Mouse (Mus musculus) MEL (cell line): ENCODE measurements around the gene Fam53b. TPM values are rescaled to one million over a fixed set of nuclear protein-coding genes. Genes with fewer than 3 reads are reported as not detected.
A peak's percentile ranks its signal among the peaks of the same experiment; 100 is the strongest.

Experiments
- DNase-seq: peaks from one replicate; pipeline ENCODE4 v3.0.0; 2011; ENCODE audit warnings: low read depth, low spot score
- H3K27ac ChIP-seq: 2 replicates; pipeline ENCODE4 v1.5.1; 2012; ENCODE audit warnings: low read depth, mild to moderate bottlenecking, control low read depth, low read length, moderate library complexity; ENCODE audit not compliant: control insufficient read depth
- H3K27me3 ChIP-seq, 2 experiments: fragments of 150-350 bp in 1 of 2; sonication (generic) in 1 of 2; 2 replicates each; pipeline ENCODE4 v1.6.1; 2012; ENCODE audit warnings: low read length in 2 of 2, mild to moderate bottlenecking in 2 of 2, improper control_type of control experiment in 1 of 2, moderate library complexity in 1 of 2; ENCODE audit not compliant: insufficient read depth in 2 of 2, control insufficient read depth in 1 of 2
- H3K36me3 ChIP-seq, 2 experiments: 2 replicates each; pipeline ENCODE4 v1.6.1; 2012 to 2014; ENCODE audit warnings: low read length in 2 of 2, improper control_type of control experiment in 1 of 2, inconsistent platforms in 1 of 2, mild to moderate bottlenecking in 1 of 2; ENCODE audit not compliant: insufficient read depth in 2 of 2, control insufficient read depth in 1 of 2
- H3K4me1 ChIP-seq, 2 experiments: fragments of 150-350 bp in 1 of 2; sonication (generic) in 1 of 2; 2 replicates each; pipeline ENCODE4 v1.6.1; 2012; ENCODE audit warnings: low read length in 2 of 2, improper control_type of control experiment in 1 of 2, mild to moderate bottlenecking in 1 of 2; ENCODE audit not compliant: insufficient read depth in 2 of 2, control insufficient read depth in 1 of 2
- H3K4me3 ChIP-seq, 2 experiments: fragments of 150-350 bp in 1 of 2; sonication (generic) in 1 of 2; 2 replicates each; pipeline ENCODE4 v1.5.1; 2012; ENCODE audit warnings: low read depth in 2 of 2, low read length in 2 of 2, mild to moderate bottlenecking in 2 of 2, moderate library complexity in 2 of 2, control low read depth in 1 of 2, improper control_type of control experiment in 1 of 2; ENCODE audit not compliant: control insufficient read depth in 1 of 2, insufficient read depth in 1 of 2
- H3K79me2 ChIP-seq: 2 replicates; pipeline ENCODE4 v1.6.1; 2012; ENCODE audit warnings: mild to moderate bottlenecking, low read length, moderate library complexity; ENCODE audit not compliant: control insufficient read depth, poor library complexity, insufficient read depth
- H3K9ac ChIP-seq: 2 replicates; pipeline ENCODE4 v1.6.1; 2012; ENCODE audit warnings: low read depth, mild to moderate bottlenecking, control low read depth, low read length, moderate library complexity; ENCODE audit not compliant: control insufficient read depth, poor library complexity, severe bottlenecking
- H3K9me3 ChIP-seq: fragments of 150-350 bp; sonication (generic); replicated peaks from 2 replicates; pipeline ENCODE4 v1.6.1; 2012; ENCODE audit warnings: mild to moderate bottlenecking, low read length, improper control_type of control experiment, moderate library complexity; ENCODE audit not compliant: insufficient read depth
- BHLHE40 ChIP-seq: IDR thresholded peaks from 2 replicates; pipeline ENCODE4 v1.6.1; 2012; ENCODE audit warnings: low read depth, mild to moderate bottlenecking, inconsistent platforms, low read length, improper control_type of control experiment, borderline replicate concordance
- CHD1 ChIP-seq: IDR thresholded peaks from 2 replicates; pipeline ENCODE4 v1.6.1; 2012; ENCODE audit warnings: low read depth, mild to moderate bottlenecking, inconsistent platforms, low read length, improper control_type of control experiment
- CHD2 ChIP-seq: IDR thresholded peaks from 2 replicates; pipeline ENCODE4 v1.6.1; 2011; ENCODE audit warnings: low read length, improper control_type of control experiment
- CTCF ChIP-seq, 3 experiments: IDR thresholded peaks in 2 of 3; conservative IDR thresholded peaks in 1 of 3; 2 replicates each; pipeline ENCODE4 v1.5.1; 2011 to 2012; ENCODE audit warnings: low read length in 3 of 3, low read depth in 2 of 3, mild to moderate bottlenecking in 2 of 3, improper control_type of control experiment in 1 of 3, inconsistent platforms in 1 of 3, mixed read lengths in 1 of 3, moderate library complexity in 1 of 3; ENCODE audit not compliant: control insufficient read depth in 1 of 3, insufficient read depth in 1 of 3, poor library complexity in 1 of 3, severe bottlenecking in 1 of 3
- ELF1 ChIP-seq: IDR thresholded peaks from 2 replicates; pipeline ENCODE4 v1.6.1; 2014; ENCODE audit warnings: low read depth, mild to moderate bottlenecking, inconsistent platforms, low read length, improper control_type of control experiment, moderate library complexity
- ETS1 ChIP-seq: IDR thresholded peaks from 2 replicates; pipeline ENCODE4 v1.6.1; 2012; ENCODE audit warnings: low read depth, mild to moderate bottlenecking, inconsistent platforms, low read length, improper control_type of control experiment, moderate library complexity
- GATA1 ChIP-seq: IDR thresholded peaks from 2 replicates; pipeline ENCODE4 v1.6.1; 2011; ENCODE audit warnings: low read depth, low read length, improper control_type of control experiment
- HCFC1 ChIP-seq: IDR thresholded peaks from 2 replicates; pipeline ENCODE4 v1.6.1; 2012; ENCODE audit warnings: low read depth, mild to moderate bottlenecking, inconsistent platforms, low read length, improper control_type of control experiment, moderate library complexity
- KAT2A ChIP-seq: conservative IDR thresholded peaks from 2 replicates; pipeline ENCODE4 v1.6.1; 2012; ENCODE audit warnings: low read depth, low read length, improper control_type of control experiment, inconsistent platforms
- MAFK ChIP-seq: IDR thresholded peaks from 2 replicates; pipeline ENCODE4 v1.6.1; 2011; ENCODE audit warnings: low read depth, mild to moderate bottlenecking, low read length, improper control_type of control experiment, borderline replicate concordance
- MAX ChIP-seq: IDR thresholded peaks from 2 replicates; pipeline ENCODE4 v1.6.1; 2011; ENCODE audit warnings: low read length, improper control_type of control experiment
- MAZ ChIP-seq: IDR thresholded peaks from 2 replicates; pipeline ENCODE4 v1.6.1; 2012; ENCODE audit warnings: low read depth, mild to moderate bottlenecking, inconsistent platforms, low read length, improper control_type of control experiment
- MEF2A ChIP-seq: IDR thresholded peaks from 2 replicates; pipeline ENCODE4 v1.6.1; 2014; ENCODE audit warnings: low read depth, mild to moderate bottlenecking, inconsistent platforms, low read length, improper control_type of control experiment; ENCODE audit not compliant: poor library complexity, insufficient replicate concordance, severe bottlenecking; ENCODE audit errors: extremely low read depth
- MXI1 ChIP-seq: IDR thresholded peaks from 2 replicates; pipeline ENCODE4 v1.6.1; 2011; ENCODE audit warnings: mild to moderate bottlenecking, low read depth, low read length, improper control_type of control experiment
- MYB ChIP-seq: IDR thresholded peaks from 2 replicates; pipeline ENCODE4 v1.6.1; 2011; ENCODE audit warnings: mild to moderate bottlenecking, low read depth, low read length, improper control_type of control experiment
- MYC ChIP-seq: IDR thresholded peaks from 2 replicates; pipeline ENCODE4 v1.6.1; 2011; ENCODE audit warnings: low read depth, mild to moderate bottlenecking, low read length, improper control_type of control experiment, moderate library complexity
- NELFE ChIP-seq: IDR thresholded peaks from 2 replicates; pipeline ENCODE4 v1.6.1; 2011; ENCODE audit warnings: low read depth, low read length, improper control_type of control experiment
- POLR2AphosphoS2 ChIP-seq: IDR thresholded peaks from 2 replicates; pipeline ENCODE4 v1.6.1; 2011; ENCODE audit warnings: low read length, improper control_type of control experiment
- POLR2AphosphoS5 ChIP-seq: IDR thresholded peaks from 2 replicates; pipeline ENCODE4 v1.6.1; 2012; ENCODE audit warnings: low read depth, borderline replicate concordance, mild to moderate bottlenecking, inconsistent platforms, low read length, moderate library complexity, mixed read lengths
- RAD21 ChIP-seq: IDR thresholded peaks from 2 replicates; pipeline ENCODE4 v1.6.1; 2011; ENCODE audit warnings: mild to moderate bottlenecking, low read depth, low read length, improper control_type of control experiment
- RCOR1 ChIP-seq: IDR thresholded peaks from 2 replicates; pipeline ENCODE4 v1.6.1; 2012; ENCODE audit warnings: low read depth, mild to moderate bottlenecking, inconsistent platforms, low read length, improper control_type of control experiment
- SIN3A ChIP-seq: IDR thresholded peaks from 2 replicates; pipeline ENCODE4 v1.6.1; 2012; ENCODE audit warnings: low read length, improper control_type of control experiment, inconsistent platforms
- SMC3 ChIP-seq: IDR thresholded peaks from 2 replicates; pipeline ENCODE4 v1.6.1; 2011; ENCODE audit warnings: low read depth, low read length, improper control_type of control experiment
- TBP ChIP-seq: IDR thresholded peaks from 2 replicates; pipeline ENCODE4 v1.8.0; 2011; ENCODE audit warnings: low read depth, low read length, improper control_type of control experiment
- TCF12 ChIP-seq: IDR thresholded peaks from 2 replicates; pipeline ENCODE4 v1.6.1; 2014; ENCODE audit warnings: low read depth, mild to moderate bottlenecking, inconsistent platforms, low read length, improper control_type of control experiment, moderate library complexity
- UBTF ChIP-seq: IDR thresholded peaks from 2 replicates; pipeline ENCODE4 v1.6.1; 2012; ENCODE audit warnings: low read depth, mild to moderate bottlenecking, inconsistent platforms, low read length, improper control_type of control experiment, moderate library complexity, borderline replicate concordance; ENCODE audit not compliant: insufficient read depth
- USF2 ChIP-seq, 2 experiments: IDR thresholded peaks; 2 replicates each; pipeline ENCODE4 v1.6.1; 2011 to 2012; ENCODE audit warnings: improper control_type of control experiment in 2 of 2, low read length in 2 of 2, borderline replicate concordance in 1 of 2, inconsistent platforms in 1 of 2, low read depth in 1 of 2, mild to moderate bottlenecking in 1 of 2; ENCODE audit not compliant: insufficient read depth in 1 of 2
- ZMIZ1 ChIP-seq: IDR thresholded peaks from 2 replicates; pipeline ENCODE4 v1.6.1; 2012; ENCODE audit warnings: low read depth, mild to moderate bottlenecking, inconsistent platforms, low read length, improper control_type of control experiment, moderate library complexity
- ZNF384 ChIP-seq: IDR thresholded peaks from 2 replicates; pipeline ENCODE4 v1.6.1; 2012; ENCODE audit warnings: low read depth, mild to moderate bottlenecking, inconsistent platforms, low read length, improper control_type of control experiment
- polyA plus RNA-seq, 2 experiments: library from polyadenylated mRNA; stranded (reverse) in 1 of 2; unstranded in 1 of 2; fragments of >175 nt in 1 of 2; fragments of >200 nt in 1 of 2; gene quantifications; 2 replicates each; pipeline versions ENCODE4 v1.2.1 to v1.2.4; 2012; ENCODE audit warnings: low replicate concordance in 2 of 2, low read depth in 1 of 2; ENCODE audit not compliant: insufficient read length in 2 of 2, insufficient read depth in 1 of 2, missing spikeins in 1 of 2
- total RNA-seq: library from RNA; depleted of rRNA; stranded (reverse); fragments of 300-350 nt; gene quantifications from 2 replicates; pipeline ENCODE4 v1.2.3, GENCODE M21; 2012

Gene Fam53b
- total and polyA plus RNA-seq, 3 experiments, result 7.9 to 15.4 TPM; not detected in 1

GRCm38 (mm10) chr7:132858043-132858608 lies 44.4 kb upstream of the Fam53b start:
- peak; percentile 67 for DNase-seq
- peaks cover 0 to 31% of the 10 kb centered on the region in 2 experiments; a peak in 2 of 4 replicates for H3K36me3 ChIP-seq
- TF ChIP-seq POLR2AphosphoS5, result no peak
- TF ChIP-seq ETS1, result 0 out of 2 replicates have a peak, but pooled peaks have one; percentile 15
- TF ChIP-seq ZNF384, result peak; percentile 83
- TF ChIP-seq MYC, result 0 out of 2 replicates have a peak, but pooled peaks have one; percentile 40
- TF ChIP-seq TBP, result peak; percentile 91
- TF ChIP-seq CTCF (IDR thresholded peaks at IDR 0.05 in 2 of 3, conservative IDR thresholded peaks at IDR 0.05 in 1 of 3; ENCODE audit: control insufficient read depth in 1 of 3, insufficient read depth in 1 of 3, low read depth in 2 of 3, low read length in 3 of 3, poor library complexity in 1 of 3, severe bottlenecking in 1 of 3), result peak; percentile 12 to 29 (median 29); a peak in 3 of 6 replicates
- no peak for TF ChIP-seq CHD1
- 0 out of 2 replicates have a peak, but pooled peaks have one; percentile 20 for TF ChIP-seq SIN3A
- H3K27me3 ChIP-seq, result no peaks in the 10 kb centered on the region
- peak overlapping the region in 1 of 2 experiments; percentile 79; a peak in 2 of 4 replicates for H3K4me3 ChIP-seq
- peaks cover 9 to 15% of the 10 kb centered on the region in 2 experiments for H3K4me1 ChIP-seq
- H3K27ac ChIP-seq, result no peak overlapping the region
- H3K79me2 ChIP-seq, result peaks cover 26% of the 10 kb centered on the region
- no peaks in the 10 kb centered on the region for H3K9me3 ChIP-seq
- no peak overlapping the region for H3K9ac ChIP-seq

- no peaks in the 10 kb centered on the region for H3K27me3 ChIP-seq
- peaks cover 9 to 12% of the 10 kb centered on the region in 2 experiments for H3K4me1 ChIP-seq
- peak; percentile 51 for DNase-seq
- no peak overlapping the region for H3K9ac ChIP-seq
- no peak overlapping the region for H3K4me3 ChIP-seq
- no peaks in the 10 kb centered on the region for H3K9me3 ChIP-seq
- no peak overlapping the region for H3K27ac ChIP-seq
- H3K79me2 ChIP-seq, result peaks cover 13% of the 10 kb centered on the region
- TF ChIP-seq KAT2A (no peak), RAD21 (no peak), ELF1 (no peak), UBTF (no peak), BHLHE40 (no peak; the same call in 1 of the 2 replicates), GATA1 (peak; percentile 34; the same call in 1 of the 2 replicates), ETS1 (no peak), NELFE (no peak), MXI1 (peak; percentile 40; the same call in 1 of the 2 replicates), MEF2A (no peak), ZMIZ1 (no peak), MAZ (no peak), MAX (no peak), SIN3A (peak; percentile 52; the same call in 1 of the 2 replicates), POLR2AphosphoS2 (no peak), HCFC1 (no peak), CTCF (IDR thresholded peaks at IDR 0.05 in 2 of 3, conservative IDR thresholded peaks at IDR 0.05 in 1 of 3; ENCODE audit: control insufficient read depth in 1 of 3, insufficient read depth in 1 of 3, low read depth in 2 of 3, low read length in 3 of 3, poor library complexity in 1 of 3, severe bottlenecking in 1 of 3) (no peak), SMC3 (no peak), ZNF384 (0 out of 2 replicates have a peak, but pooled peaks have one; percentile 32), MYB (no peak), CHD2 (no peak), USF2 (IDR thresholded peaks at IDR 0.05; ENCODE audit: borderline replicate concordance in 1 of 2, insufficient read depth in 1 of 2, low read depth in 1 of 2, low read length in 2 of 2) (no peak), RCOR1 (peak; percentile 23; the same call in 1 of the 2 replicates), MAFK (no peak), TCF12 (no peak)
- H3K36me3 ChIP-seq, result peaks cover 0 to 26% of the 10 kb centered on the region in 2 experiments; a peak in 2 of 4 replicates
Measured at GRCm38 (mm10) chr7:132856083-132856482, 42.4 kb upstream of the Fam53b start.
